Mouse (Mus musculus) embryonic facial prominence, embryonic 11.5 days (tissue): Measurements from ENCODE around the gene Ace. TPM values are rescaled to one million over a fixed set of nuclear protein-coding genes. Genes with fewer than 3 reads are reported as not detected.

Experiments
- ATAC-seq: fragments of 200-750 bp; cut with Nextera tagmentation; replicated peaks from 2 replicates; pipeline ENCODE4 v1.8.0; 2017; ENCODE audit warnings: low read depth; ENCODE audit not compliant: insufficient number of reproducible peaks, low FRiP score, low TSS enrichment
- DNase-seq: peaks from one replicate; pipeline ENCODE4 v3.0.0-alpha.2; 2015; ENCODE audit warnings: low spot score
- H3K27ac ChIP-seq: fragments of 300-500 bp; sonication (generic); replicated peaks from 2 replicates; pipeline ENCODE4 v1.5.1; 2014; ENCODE audit warnings: mild to moderate bottlenecking, low read depth, low read length, control low read depth
- H3K27me3 ChIP-seq: fragments of 300-500 bp; sonication (generic); 2 replicates; pipeline ENCODE4 v1.6.1; 2014; ENCODE audit warnings: mild to moderate bottlenecking, low read length, moderate library complexity, mixed read lengths; ENCODE audit not compliant: control insufficient read depth, insufficient read depth
- H3K36me3 ChIP-seq: fragments of 300-500 bp; sonication (generic); replicated peaks from 2 replicates; pipeline ENCODE4 v1.6.1; 2014; ENCODE audit warnings: low read depth, mild to moderate bottlenecking, low read length, moderate library complexity, mixed read lengths; ENCODE audit not compliant: control insufficient read depth, insufficient read depth
- H3K4me1 ChIP-seq: fragments of 300-500 bp; sonication (generic); 2 replicates; pipeline ENCODE4 v1.6.1; 2014; ENCODE audit warnings: low read length, mixed read lengths; ENCODE audit not compliant: control insufficient read depth, insufficient read depth
- H3K4me2 ChIP-seq: fragments of 300-500 bp; sonication (generic); 2 replicates; pipeline ENCODE4 v1.6.1; 2014; ENCODE audit warnings: low read depth, mild to moderate bottlenecking, control low read depth, low read length, moderate library complexity
- H3K4me3 ChIP-seq: fragments of 300-500 bp; sonication (generic); 2 replicates; pipeline ENCODE4 v1.5.1; 2014; ENCODE audit warnings: low read depth, low read length, control low read depth
- H3K9ac ChIP-seq: fragments of 300-500 bp; sonication (generic); replicated peaks from 2 replicates; pipeline ENCODE4 v1.6.1; 2014; ENCODE audit warnings: mild to moderate bottlenecking, control low read depth, low read length
- H3K9me3 ChIP-seq: fragments of 300-500 bp; sonication (generic); replicated peaks from 2 replicates; pipeline ENCODE4 v1.6.1; 2016; ENCODE audit warnings: mild to moderate bottlenecking, low read length, inconsistent platforms, mixed read lengths; ENCODE audit not compliant: control insufficient read depth
- WGBS: fragments of 180-500 bp; shearing (Covaris S2); extraction: QIAGEN DNeasy Blood & Tissue Kit; methylation state at CpG from one replicate; pipeline ENCODE4 v1.1.7; 2014; 5-methylcytosine and 5-hydroxymethylcytosine counted together
- polyA plus RNA-seq: library from polyadenylated mRNA; unstranded; fragments of >200 nt; fragmentation: Nextera tagmentation; extraction: Ambion mirVana; gene quantifications from 2 replicates; pipeline ENCODE4 v1.2.1, GENCODE M21; 2014

Gene Ace
- polyA plus RNA-seq = 0.41 and 0.47 TPM in 2 replicates

- no peak within 1 kb of the TSS for H3K27ac ChIP-seq
- peak within 1 kb of the TSS; percentile 42 for H3K9ac ChIP-seq
- no peaks in the 10 kb centered on the region for H3K9me3 ChIP-seq
- H3K27me3 ChIP-seq = peaks cover 25% of the 10 kb centered on the region
- under 1% methylated on average over 64 of the region's 76 CpGs for WGBS
- H3K36me3 ChIP-seq = no peaks in the 10 kb centered on the region
- peak; percentile 34 for DNase-seq
- H3K4me2 ChIP-seq = peak within 1 kb of the TSS; percentile 98
- ATAC-seq = peak; percentile 74
- peaks cover 4% of the 10 kb centered on the region; the same call in 1 of the 2 replicates for H3K4me1 ChIP-seq
- H3K4me3 ChIP-seq = peak within 1 kb of the TSS; percentile 56
Measured at GRCm38 (mm10) chr11:105967741-105968574, at the start of gene Ace. Gene Ace, plus strand, starts transcription at chr11:105967945.

GRCm38 (mm10) chr11:105920098-105920785 lies 47.5 kb upstream of the Ace start:
- 86% methylated on average over 3 of the region's 3 CpGs for WGBS
- H3K27me3 ChIP-seq = no peaks in the 10 kb centered on the region
- H3K9me3 ChIP-seq = no peaks in the 10 kb centered on the region
- H3K36me3 ChIP-seq = no peaks in the 10 kb centered on the region; the same call in 1 of the 2 replicates
- no peak overlapping the region for H3K9ac ChIP-seq
- H3K4me2 ChIP-seq = no peak overlapping the region
- H3K27ac ChIP-seq = no peak overlapping the region
- DNase-seq (no peak), ATAC-seq (no peak)
- no peaks in the 10 kb centered on the region for H3K4me1 ChIP-seq
- no peak overlapping the region for H3K4me3 ChIP-seq

- H3K27ac ChIP-seq = no peak overlapping the region
- H3K36me3 ChIP-seq = no peaks in the 10 kb centered on the region; the same call in 1 of the 2 replicates
- no peak overlapping the region for H3K4me2 ChIP-seq
- H3K4me1 ChIP-seq = no peaks in the 10 kb centered on the region
- H3K27me3 ChIP-seq = no peaks in the 10 kb centered on the region
- no peak overlapping the region for H3K4me3 ChIP-seq
- 90% methylated on average over 2 of the region's 2 CpGs for WGBS
- ATAC-seq (no peak), DNase-seq (no peak)
- no peaks in the 10 kb centered on the region for H3K9me3 ChIP-seq
- H3K9ac ChIP-seq = no peak overlapping the region
Measured at GRCm38 (mm10) chr11:105920836-105921235, 46.9 kb upstream of the Ace start.

GRCm38 (mm10) chr11:105921275-105921674 lies 46.5 kb upstream of the Ace start:
- DNase-seq (no peak), ATAC-seq (no peak)
- no peaks in the 10 kb centered on the region for H3K4me1 ChIP-seq
- H3K9ac ChIP-seq = no peak overlapping the region
- no peaks in the 10 kb centered on the region for H3K27me3 ChIP-seq
- no peak overlapping the region for H3K27ac ChIP-seq
- WGBS = 90% methylated on average over 5 of the region's 5 CpGs
- no peaks in the 10 kb centered on the region for H3K9me3 ChIP-seq
- no peaks in the 10 kb centered on the region; the same call in 1 of the 2 replicates for H3K36me3 ChIP-seq
- no peak overlapping the region for H3K4me3 ChIP-seq
- no peak overlapping the region for H3K4me2 ChIP-seq

GRCm38 (mm10) chr11:105922769-105923663 lies 44.7 kb upstream of the Ace start:
- Histone ChIP-seq H3K36me3 (no peaks in the 10 kb centered on the region; the same call in 1 of the 2 replicates), H3K27ac (no peak overlapping the region), H3K4me3 (no peak overlapping the region), H3K4me2 (no peak overlapping the region), H3K9me3 (no peaks in the 10 kb centered on the region), H3K9ac (no peak overlapping the region), H3K27me3 (no peaks in the 10 kb centered on the region), H3K4me1 (no peaks in the 10 kb centered on the region)
- 90% methylated on average over 20 of the region's 20 CpGs for WGBS
- DNase-seq = no peak
- no peak; the same call in 1 of the 2 replicates for ATAC-seq

- WGBS = 61% methylated on average over 14 of the region's 14 CpGs
- H3K9me3 ChIP-seq = no peaks in the 10 kb centered on the region
- H3K9ac ChIP-seq = 0 out of 2 replicates have a peak overlapping the region, but pooled peaks have one; percentile 10
- no peak overlapping the region for H3K27ac ChIP-seq
- H3K36me3 ChIP-seq = no peaks in the 10 kb centered on the region; the same call in 1 of the 2 replicates
- peak; percentile 85 for DNase-seq
- no peaks in the 10 kb centered on the region for H3K4me1 ChIP-seq
- H3K4me3 ChIP-seq = no peak overlapping the region
- no peak overlapping the region for H3K4me2 ChIP-seq
- H3K27me3 ChIP-seq = no peaks in the 10 kb centered on the region
- ATAC-seq = no peak; the same call in 1 of the 2 replicates
Measured at GRCm38 (mm10) chr11:105927065-105928030, 40.4 kb upstream of the Ace start.

GRCm38 (mm10) chr11:105928171-105928570 lies 39.6 kb upstream of the Ace start:
- no peak overlapping the region for H3K4me3 ChIP-seq
- no peaks in the 10 kb centered on the region for H3K9me3 ChIP-seq
- H3K27me3 ChIP-seq = no peaks in the 10 kb centered on the region
- DNase-seq (no peak), ATAC-seq (no peak)
- no peak overlapping the region for H3K4me2 ChIP-seq
- 57% methylated on average over 5 of the region's 5 CpGs for WGBS
- H3K27ac ChIP-seq = no peak overlapping the region
- no peak overlapping the region for H3K9ac ChIP-seq
- no peaks in the 10 kb centered on the region for H3K36me3 ChIP-seq
- no peaks in the 10 kb centered on the region for H3K4me1 ChIP-seq
